Mouse (Mus musculus) frontal cortex, adult 2 months (tissue): ENCODE measurements around the gene Cog8. TPM values are rescaled to one million over a fixed set of nuclear protein-coding genes. Genes with fewer than 3 reads are reported as not detected.

ENCODE experiments used
- polyA plus RNA-seq: library from polyadenylated mRNA; depleted of rRNA; stranded (reverse); fragments of >200 nt; gene quantifications from 2 replicates; pipeline ENCODE4 v1.2.3, GENCODE M21; 2012; rRNA removed

Gene Cog8
- polyA plus RNA-seq, 1 experiment, result 35.6 TPM

Other genes starting within 250 kb of the Cog8 start
- 0.78 and 0.90 TPM in 2 replicates for gene Has3, start 186.4 kb downstream of the Cog8 start, polyA plus RNA-seq
- 27.4 and 28.9 TPM in 2 replicates for gene Utp4, start 163.1 kb downstream of the Cog8 start, polyA plus RNA-seq
- 6.0 and 6.8 TPM in 2 replicates for gene Sntb2, start 120.9 kb downstream of the Cog8 start, polyA plus RNA-seq
- 92.5 and 98.7 TPM in 2 replicates for gene Vps4a, start 25.5 kb downstream of the Cog8 start, polyA plus RNA-seq
- 27.3 and 31.7 TPM in 2 replicates for gene Pdf, start 8.1 kb downstream of the Cog8 start, polyA plus RNA-seq
- 30.2 and 37.5 TPM in 2 replicates for gene Nip7, start 188 bp upstream of the Cog8 start, polyA plus RNA-seq
- gene Tmed6, start 9.0 kb upstream of the Cog8 start, polyA plus RNA-seq, result not detected in 2 replicates
- gene Terf2, start 39.9 kb upstream of the Cog8 start, polyA plus RNA-seq, result 33.2 and 34.8 TPM in 2 replicates
- gene Cyb5b, start 94.0 kb upstream of the Cog8 start, polyA plus RNA-seq, result 108 TPM in 2 replicates
- gene Nfat5, start 236.8 kb upstream of the Cog8 start, polyA plus RNA-seq, result 39.3 and 39.8 TPM in 2 replicates